Mouse (Mus musculus): Measurements from ENCODE around the gene Hamp2.
"Not testable (repeated sequence)": the region's sequence is repeated elsewhere in the genome, so short reads cannot be mapped to it uniquely, and the experiment has no call there.

Hamp2 gene

GRCm38 (mm10) chr7:30954036-30954435, 29.6 kb upstream of the Hamp2 start:
- DNase-seq (ENCODE audit: extremely low read depth, low read depth, low spot score), result no peak

GRCm38 (mm10) chr7:30953459-30953858, 29.0 kb upstream of the Hamp2 start:
- DNase-seq (ENCODE audit: extremely low read depth, low read depth, low spot score), result no peak

GRCm38 (mm10) chr7:30952441-30953265, 28.2 kb upstream of the Hamp2 start:
- DNase-seq (ENCODE audit: extremely low read depth, low read depth, low spot score), result no peak

DNA sequence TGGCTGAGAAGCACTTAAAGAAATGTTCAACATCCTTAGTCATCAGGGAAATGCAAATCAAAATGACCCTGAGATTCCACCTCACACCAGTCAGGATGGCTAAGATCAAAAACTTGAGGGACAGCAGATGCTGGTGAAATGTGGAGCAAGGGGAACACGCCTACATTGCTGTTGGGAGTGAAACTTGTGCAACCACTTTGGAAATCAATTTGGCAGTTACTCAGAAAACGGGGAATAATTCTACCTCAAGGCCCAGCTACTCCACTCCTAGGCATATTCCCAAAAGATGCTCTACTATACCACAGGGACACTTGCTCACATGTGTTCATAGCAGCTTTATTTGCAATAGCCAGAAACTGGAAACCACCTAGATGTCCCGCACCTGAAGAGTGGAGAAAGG, 25.4 kb upstream of the Hamp2 start:
- not testable (repeated sequence) for DNase-seq (ENCODE audit: extremely low read depth, low read depth, low spot score)

- no peak for DNase-seq (ENCODE audit: extremely low read depth, low read depth, low spot score)
Observed at GRCm38 (mm10) chr7:30945876-30946275, 21.4 kb upstream of the Hamp2 start.

GRCm38 (mm10) chr7:30945466-30945865, 21.0 kb upstream of the Hamp2 start:
- not testable (repeated sequence) for DNase-seq (ENCODE audit: extremely low read depth, low read depth, low spot score)

DNA sequence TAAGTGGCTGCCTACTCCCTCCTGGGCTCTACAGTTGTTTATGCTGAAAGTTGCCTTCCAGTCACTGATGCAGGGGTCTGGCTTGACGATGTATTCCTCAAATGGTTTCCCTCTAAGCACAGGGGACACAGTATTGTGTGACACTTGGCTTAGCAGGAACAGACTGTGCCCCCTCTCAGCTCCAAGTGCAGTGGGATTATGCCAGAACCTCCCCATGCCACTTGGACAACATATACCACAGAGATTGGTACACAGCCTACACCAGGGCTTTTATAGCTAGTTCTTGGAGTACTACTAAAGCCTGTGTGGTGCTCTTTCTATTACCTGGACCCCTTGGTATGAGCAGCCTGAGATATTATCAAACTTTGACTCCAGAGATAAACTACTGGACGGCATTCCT, 20.2 kb upstream of the Hamp2 start:
- DNase-seq (ENCODE audit: extremely low read depth, low read depth, low spot score), result not testable (repeated sequence)

DNA sequence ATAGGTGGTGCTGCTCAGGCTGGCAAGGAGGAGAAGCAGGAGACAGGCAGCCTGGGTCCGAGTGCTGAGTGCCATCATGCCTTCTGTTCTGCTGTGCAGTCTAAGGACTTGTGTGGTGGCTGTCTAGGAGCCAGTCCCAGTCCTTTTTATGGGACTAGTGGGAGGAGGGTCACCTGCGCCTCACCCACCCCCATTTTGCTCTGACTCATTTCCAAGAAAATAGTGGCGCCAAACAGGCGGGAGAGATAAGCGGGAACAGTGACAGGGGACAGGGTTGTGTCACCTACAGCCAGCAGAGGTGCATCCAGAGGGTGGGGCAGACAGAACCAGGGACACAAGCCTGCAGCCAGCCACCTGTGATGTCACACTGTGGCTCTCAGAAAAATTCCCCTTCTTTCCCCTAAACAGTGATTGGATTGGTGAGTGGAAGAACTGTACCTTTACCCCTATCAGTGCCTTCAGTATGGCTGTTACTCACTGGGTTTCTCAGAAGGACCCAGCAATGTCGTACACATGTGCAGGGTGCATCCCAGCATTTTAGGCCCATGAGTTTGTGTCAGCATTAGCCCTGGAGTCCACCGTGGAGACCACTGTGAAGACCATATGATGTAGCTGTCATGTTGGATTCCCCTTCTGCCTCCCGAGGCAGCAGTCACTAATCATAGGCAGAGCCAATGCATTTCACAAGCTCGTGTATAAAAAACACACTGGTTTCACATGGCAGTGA, 19.6 kb upstream of the Hamp2 start, which contains the start of gene Hamp:
Gene Hamp (minus strand): TSS at position 124 of the 727 bp plus-strand sequence.
- no peak for DNase-seq (ENCODE audit: extremely low read depth, low read depth, low spot score)

DNA sequence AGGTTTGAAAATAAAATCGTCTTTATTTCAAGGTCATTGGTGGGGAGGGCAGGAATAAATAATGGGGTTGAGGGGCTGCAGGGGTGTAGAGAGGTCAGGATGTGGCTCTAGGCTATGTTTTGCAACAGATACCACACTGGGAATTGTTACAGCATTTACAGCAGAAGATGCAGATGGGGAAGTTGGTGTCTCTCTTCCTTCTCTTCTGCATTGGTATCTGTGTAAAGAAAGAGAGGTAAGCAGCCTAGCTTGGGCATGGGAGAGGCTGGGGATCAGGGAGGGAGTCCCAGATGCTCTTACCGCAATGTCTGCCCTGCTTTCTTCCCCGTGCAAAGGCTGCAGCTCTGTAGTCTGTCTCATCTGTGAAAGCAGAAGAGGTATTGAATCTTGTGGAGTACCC, 17.9 kb upstream of the Hamp2 start:
- not testable (repeated sequence) for DNase-seq (ENCODE audit: extremely low read depth, low read depth, low spot score)

GRCm38 (mm10) chr7:30940070-30940469, 15.6 kb upstream of the Hamp2 start:
- DNase-seq (ENCODE audit: extremely low read depth, low read depth, low spot score), result not testable (repeated sequence)

DNA sequence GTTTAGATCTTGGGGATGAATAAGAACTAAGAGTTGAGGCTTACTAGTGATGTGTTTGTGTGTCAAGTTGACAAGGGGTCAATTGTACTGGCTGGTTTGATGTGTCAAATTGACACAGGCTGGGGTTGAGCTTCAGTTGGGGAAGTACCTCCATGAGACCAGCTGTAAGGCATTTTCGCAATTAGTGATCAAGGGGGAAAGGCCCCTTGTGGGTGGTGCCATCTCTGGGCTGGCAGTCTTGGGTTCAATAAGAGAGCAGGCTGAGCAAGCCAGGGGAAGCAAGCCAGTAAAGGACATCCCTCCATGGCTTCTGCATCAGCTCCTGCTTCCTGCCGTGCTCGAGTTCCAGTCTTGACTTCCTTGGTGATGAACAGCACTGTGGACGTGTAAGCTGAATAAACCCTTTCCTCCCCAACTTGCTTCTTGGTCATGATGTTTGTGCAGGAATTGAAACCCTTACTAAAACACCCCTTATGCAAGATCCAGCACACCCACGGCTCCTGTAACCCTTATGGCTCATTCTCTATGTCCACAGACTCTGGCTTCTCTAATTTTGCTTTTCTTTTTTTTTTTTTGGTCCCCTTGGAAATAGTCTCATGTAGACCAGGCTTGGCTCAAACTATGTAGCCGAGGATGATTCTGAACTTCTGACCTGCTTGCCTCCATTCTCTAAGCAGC, 11.1 kb upstream of the Hamp2 start:
- DNase-seq (ENCODE audit: extremely low read depth, low read depth, low spot score), result not testable (repeated sequence)

- DNase-seq (ENCODE audit: extremely low read depth, low read depth, low spot score), result no peak
Observed at GRCm38 (mm10) chr7:30924071-30924470, 410 bp downstream of the Hamp2 start.

DNA sequence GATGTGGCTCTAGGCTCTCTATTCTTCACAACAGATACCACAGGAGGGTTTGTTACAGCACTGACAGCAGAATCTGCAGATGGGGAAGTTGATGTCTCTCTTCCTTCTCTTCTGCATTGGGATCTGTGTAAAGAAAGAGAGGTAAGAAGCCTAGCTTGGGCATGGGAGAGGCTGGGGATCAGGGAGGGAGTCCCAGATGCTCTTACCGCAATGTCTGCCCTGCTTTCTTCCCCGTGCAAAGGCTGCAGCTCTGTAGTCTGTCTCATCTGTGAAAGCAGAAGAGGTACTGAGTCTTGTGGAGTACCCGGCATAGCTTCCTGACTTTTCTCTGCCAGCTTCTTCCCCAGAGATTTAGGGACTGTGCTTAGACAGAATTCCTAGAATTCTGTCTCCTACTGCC, 2.0 kb downstream of the Hamp2 start:
- DNase-seq (ENCODE audit: extremely low read depth, low read depth, low spot score), result not testable (repeated sequence)

DNA sequence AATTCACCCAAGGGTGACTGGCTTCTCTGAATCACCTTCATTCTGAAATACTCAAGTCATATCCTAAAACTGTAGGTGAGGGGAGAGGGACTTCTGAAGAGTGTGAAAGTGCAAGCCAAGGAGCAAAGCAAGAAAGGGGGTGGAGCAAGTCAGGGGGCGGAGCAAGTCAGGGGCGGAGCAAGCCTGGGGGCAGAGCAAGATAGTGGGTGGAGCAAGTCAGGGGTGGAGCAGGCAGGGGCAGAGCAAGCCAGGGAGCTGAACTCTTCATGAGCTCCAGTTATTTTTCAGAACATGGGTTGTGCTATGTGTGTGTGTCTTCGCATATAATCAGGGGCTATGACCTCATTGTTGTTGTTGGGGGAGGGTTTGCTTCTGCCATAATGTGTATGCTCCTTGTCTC, 4.3 kb downstream of the Hamp2 start:
- DNase-seq (ENCODE audit: extremely low read depth, low read depth, low spot score), result no peak

DNA sequence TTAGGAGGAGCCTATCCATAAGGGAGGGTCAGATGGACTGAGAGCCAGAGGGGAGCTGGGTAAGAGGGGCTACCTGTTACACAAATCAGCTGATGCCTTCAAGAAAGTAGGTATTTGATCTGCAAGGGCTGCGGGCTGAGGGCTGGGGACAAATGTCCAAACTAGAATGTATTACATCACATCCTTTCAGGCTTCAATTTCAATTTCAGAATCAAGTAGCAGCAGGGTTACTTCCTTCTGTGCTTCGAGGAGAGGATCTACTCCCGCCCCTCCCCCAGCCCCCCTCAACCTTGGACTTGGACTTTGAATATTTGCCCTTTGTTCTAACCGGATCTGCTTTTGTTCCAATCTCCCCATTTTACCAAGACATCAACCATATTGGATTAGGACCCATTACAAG, 7.3 kb downstream of the Hamp2 start:
- DNase-seq (ENCODE audit: extremely low read depth, low read depth, low spot score), result no peak

- no peak for DNase-seq (ENCODE audit: extremely low read depth, low read depth, low spot score)
Observed at GRCm38 (mm10) chr7:30916713-30917112, 7.8 kb downstream of the Hamp2 start.

- DNase-seq (ENCODE audit: extremely low read depth, low read depth, low spot score), result no peak
Observed at GRCm38 (mm10) chr7:30914732-30915131, 9.7 kb downstream of the Hamp2 start, which contains the start of gene Mag. Gene Mag (minus strand): TSS chr7:30914873.

GRCm38 (mm10) chr7:30909773-30910172, 14.7 kb downstream of the Hamp2 start:
- no peak for DNase-seq (ENCODE audit: extremely low read depth, low read depth, low spot score)

DNA sequence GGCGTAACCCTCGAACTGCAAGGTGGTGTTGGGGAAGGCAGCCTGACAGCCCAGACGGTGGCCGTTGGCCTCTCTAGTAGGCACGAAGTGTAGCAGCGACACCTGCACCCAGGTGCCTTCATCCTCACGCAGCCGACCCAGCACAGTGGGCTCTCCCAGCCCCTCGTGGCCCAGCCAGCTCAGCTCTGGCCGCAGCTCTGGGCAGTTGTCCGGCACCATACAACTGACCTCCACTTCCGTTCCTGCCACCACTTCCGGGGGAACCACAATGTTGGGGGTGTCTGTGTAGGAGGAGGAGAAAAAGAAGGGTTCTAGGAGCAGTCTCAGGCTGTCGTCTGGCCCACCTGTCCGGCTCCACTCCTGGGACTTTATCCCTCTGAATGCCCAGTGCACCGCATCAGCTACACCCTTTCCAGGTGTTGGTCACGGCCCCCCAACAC, 15.5 kb downstream of the Hamp2 start:
- DNase-seq (ENCODE audit: extremely low read depth, low read depth, low spot score), result no peak

GRCm38 (mm10) chr7:30908277-30908991, 16.0 kb downstream of the Hamp2 start:
- no peak for DNase-seq (ENCODE audit: extremely low read depth, low read depth, low spot score)

DNA sequence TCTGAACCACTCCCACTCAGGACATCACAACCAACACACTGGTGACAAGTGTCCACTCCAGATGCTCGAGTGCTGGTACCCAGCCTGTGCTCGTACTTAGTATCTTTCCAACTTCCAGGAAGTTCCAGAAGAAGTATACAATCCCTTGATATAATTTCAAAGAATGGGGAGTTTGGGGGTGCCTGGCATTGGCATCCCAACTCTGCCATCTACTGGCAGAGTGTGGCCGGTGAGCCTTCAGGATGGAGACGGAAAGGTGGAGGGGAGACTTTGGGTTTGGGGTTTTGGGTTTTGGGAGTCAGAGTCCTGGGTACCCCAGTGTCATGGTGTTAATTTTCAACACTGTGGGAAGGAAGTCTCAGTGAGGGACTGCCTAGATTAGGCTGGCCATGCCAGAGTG, 20.4 kb downstream of the Hamp2 start:
- no peak for DNase-seq (ENCODE audit: extremely low read depth, low read depth, low spot score)

Data from fat pad, adult 2 months (tissue).